Mouse (Mus musculus) naive thymus-derived CD4-positive, alpha-beta T cell, adult 2 months (primary cell): ENCODE data around the gene Ifng.
"Not testable (repeated sequence)": the region's sequence is repeated elsewhere in the genome, so short reads cannot be mapped to it uniquely, and the experiment has no call there.

Experiments
- DNase-seq: peaks from one replicate; pipeline ENCODE4 v3.0.0-alpha.2; 2011; ENCODE audit warnings: low read depth

Ifng gene

DNA sequence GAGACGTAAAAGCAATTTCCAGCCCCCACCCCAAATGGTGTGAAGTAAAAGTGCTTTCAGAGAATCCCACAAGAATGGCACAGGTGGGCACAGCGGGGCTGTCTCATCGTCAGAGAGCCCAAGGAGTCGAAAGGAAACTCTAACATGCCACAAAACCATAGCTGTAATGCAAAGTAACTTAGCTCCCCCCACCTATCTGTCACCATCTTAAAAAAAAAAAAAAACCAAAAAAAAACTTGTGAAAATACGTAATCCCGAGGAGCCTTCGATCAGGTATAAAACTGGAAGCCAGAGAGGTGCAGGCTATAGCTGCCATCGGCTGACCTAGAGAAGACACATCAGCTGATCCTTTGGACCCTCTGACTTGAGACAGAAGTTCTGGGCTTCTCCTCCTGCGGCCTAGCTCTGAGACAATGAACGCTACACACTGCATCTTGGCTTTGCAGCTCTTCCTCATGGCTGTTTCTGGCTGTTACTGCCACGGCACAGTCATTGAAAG is at the start of gene Ifng:
Gene Ifng (plus strand): TSS at position 305 of the 499 bp plus-strand sequence.
- peak; percentile 23 for DNase-seq

DNA sequence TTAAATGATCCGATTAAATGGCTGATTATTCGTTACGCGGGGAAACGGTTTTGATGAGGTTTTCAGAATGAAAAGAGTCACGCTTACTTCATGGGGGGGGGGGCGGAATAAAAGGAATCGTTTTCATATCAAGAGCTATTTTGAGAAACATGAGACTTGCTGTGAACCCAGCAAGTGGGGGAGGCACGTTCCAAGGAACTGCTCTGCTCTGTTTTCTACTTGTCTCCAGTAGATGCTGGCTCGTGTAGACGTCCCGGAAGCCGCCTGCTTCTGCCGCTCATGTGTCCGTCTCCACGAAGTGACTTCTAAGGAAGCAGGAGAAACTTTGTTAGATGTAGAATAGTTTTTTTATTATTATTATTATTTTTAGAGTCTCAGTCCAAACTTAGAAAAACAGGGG is 40.9 kb upstream of the Ifng start:
- no peak for DNase-seq

DNA sequence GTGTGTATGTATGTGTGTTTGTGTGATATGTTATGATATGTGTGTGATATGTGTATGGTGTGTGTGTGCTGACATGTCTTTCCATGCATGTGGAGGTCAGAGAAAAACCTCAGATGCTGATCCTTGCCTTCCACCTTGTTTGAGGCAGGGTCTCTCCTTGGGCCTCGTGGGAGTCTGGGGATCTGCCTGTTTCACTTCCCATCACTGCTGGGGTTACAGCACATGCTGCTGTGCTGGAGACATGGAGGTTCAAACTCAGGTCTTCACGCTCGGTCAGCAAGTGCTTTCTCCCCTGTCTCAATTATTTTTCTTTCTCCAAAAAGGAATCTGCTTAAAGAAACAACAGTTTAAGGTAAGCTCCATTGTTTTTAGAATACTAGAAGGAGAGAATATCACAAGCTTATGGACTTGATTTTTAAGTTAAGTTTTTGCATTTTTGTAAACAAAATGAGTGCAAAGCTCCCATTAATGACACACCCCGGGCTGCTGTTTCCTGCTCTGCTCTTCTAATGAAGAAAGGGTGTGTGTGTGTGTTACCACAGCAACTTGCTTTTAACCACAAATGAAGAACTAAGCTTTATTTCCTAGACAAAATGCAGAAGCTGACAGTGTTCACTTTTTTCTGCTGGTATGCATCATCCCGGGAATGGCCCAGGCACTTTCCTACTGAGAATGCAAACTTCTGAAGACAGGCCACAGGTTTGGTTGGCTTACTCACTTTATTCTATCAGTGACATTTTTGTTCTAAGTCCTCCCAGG is 34.2 kb upstream of the Ifng start:
- peak; percentile 52 for DNase-seq

DNA sequence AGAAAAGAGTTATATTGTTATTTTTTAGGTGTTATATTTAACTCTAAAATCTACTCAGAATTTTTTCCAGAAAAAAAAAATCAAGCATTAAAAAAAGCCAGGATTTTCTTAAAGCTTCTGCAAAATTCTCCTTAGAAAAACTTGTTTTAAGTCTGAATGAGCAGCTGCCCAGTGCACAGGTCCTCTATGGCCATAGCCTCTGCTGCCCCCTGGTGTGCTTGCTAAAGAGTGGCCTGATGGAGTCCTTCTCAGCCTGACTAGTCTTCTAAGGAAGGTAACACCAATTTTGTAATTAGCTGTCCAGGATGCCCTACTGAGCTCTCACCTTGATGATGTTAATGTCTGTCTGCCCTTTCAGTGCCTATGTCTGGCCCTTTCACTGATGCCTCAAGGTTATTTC is 29.5 kb upstream of the Ifng start:
- peak; percentile 41 for DNase-seq

DNA sequence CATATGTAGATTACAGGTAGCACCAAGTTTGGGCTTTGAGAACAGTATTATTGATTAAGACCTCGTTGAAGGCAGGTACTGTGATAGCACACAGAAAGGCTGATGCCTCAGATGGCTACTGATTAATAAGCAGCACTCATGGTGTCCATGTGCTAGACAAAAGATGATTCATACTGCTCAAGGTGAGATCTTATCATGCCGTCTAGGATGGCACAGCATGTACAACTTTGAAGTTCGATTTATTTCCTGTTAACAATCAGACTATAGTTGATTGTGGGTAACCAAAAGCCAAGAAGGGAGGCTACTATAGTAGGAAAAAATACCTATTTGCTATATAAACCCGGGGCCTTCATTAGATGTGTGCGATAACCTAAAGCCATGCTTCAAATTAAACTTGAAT is 28.1 kb upstream of the Ifng start:
- peak; percentile 44 for DNase-seq

DNA sequence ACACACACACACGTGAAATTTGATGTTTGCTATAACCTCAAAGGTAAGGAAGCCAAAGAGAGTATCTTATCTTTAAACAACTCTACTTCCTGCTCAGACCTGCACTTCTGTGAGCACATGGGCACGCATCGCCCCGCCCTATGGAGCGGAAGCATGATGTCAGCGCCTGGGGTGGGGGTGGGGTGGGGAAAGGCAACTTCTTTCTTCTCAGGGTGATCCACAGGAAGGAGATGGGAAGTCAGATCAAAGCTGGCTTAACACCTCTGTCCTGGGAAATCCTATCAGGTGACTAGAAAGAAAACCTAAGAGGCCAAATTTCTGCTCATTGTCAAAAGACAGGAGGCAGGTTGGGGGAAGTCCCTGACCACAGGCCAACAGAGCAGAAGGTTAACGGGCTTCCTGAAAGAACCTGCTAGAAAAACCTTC is 21.8 kb upstream of the Ifng start:
- peak; percentile 93 for DNase-seq

DNA sequence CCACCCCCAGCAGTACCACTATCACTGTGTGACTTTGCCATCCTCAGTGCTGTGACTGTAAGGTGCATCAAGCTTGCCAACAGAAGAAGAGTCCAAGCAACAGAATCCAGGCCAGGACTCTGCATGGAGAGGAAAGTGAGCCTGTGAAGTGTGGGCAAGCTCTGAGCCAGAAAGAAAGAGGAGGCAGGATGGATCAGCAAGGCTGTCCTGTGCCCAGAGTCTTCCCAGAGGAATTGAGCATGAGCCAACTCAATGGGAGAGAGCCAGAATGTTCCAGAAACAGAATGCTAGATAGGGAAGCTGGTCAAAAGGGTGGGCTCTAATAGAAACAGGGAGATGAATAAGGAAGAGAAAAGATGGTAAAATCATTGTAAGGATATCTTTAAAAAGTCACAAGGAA is 19.9 kb upstream of the Ifng start:
- no peak for DNase-seq

DNA sequence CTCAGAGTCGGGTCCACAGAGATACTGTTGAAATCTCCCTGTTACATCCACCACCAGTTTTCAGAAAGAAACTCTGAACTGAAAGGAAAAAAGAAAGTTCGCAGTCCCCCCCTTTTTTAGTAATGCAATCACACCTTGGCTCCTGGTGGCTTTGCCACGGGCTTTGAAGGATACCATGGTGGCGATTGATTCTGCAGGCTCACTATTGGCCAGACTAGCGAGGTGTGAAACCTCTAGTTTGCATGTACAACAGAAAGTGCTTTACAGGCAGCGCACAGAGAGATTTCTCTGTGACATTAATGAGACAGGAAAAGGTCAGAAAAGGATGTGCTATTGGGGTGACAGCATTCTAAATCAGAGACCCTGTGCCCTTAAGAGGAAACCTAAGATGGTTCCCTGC is 5.3 kb upstream of the Ifng start:
- DNase-seq, result no peak

DNA sequence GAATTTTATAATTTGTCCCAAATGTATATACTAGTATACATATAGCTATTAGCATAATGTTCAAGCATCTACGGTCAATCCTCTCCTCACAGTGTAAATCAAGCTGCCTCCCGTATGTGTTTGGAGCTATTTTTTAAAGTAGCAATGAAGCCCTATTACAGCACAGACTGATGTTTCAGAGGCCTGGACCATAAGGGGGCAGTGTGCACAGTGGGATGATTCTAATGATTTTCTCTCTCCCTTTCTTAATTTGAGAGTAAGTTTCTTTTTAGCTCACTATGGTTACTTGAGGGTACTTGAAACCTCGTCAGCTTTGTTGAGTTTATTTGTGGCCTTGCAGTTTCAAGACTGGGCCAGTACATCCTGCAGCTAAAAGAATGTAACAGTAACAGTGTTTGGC is 1.1 kb downstream of the Ifng start:
- DNase-seq, result peak; percentile 48

DNA sequence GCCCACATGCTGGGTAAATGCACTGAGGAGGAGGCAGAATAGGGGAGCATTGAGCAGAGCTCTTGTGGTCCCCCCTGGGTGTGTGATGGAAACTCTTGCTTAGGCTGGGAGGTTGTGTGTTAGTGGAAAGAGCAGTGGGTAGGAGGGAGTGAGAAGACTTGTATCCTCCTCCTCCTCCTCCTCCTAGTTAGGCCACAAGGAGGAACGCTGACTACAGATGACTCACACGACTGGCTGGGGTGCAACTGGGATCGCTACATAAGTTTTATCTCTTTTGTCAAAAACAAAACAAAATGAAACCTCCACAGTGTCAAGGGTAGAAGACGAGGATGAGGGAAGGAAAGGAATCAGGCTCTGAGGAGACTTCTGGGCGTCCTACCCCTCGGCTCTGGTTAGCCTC is 2.2 kb downstream of the Ifng start:
- no peak for DNase-seq

DNA sequence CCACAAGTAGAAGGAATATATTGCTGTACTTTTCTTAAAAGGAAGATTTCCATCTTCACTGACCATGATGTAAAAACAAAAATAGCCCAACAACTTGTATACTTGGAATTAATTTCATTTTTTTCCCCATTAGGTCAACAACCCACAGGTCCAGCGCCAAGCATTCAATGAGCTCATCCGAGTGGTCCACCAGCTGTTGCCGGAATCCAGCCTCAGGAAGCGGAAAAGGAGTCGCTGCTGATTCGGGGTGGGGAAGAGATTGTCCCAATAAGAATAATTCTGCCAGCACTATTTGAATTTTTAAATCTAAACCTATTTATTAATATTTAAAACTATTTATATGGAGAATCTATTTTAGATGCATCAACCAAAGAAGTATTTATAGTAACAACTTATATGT is 4.2 kb downstream of the Ifng start:
- no peak for DNase-seq

DNA sequence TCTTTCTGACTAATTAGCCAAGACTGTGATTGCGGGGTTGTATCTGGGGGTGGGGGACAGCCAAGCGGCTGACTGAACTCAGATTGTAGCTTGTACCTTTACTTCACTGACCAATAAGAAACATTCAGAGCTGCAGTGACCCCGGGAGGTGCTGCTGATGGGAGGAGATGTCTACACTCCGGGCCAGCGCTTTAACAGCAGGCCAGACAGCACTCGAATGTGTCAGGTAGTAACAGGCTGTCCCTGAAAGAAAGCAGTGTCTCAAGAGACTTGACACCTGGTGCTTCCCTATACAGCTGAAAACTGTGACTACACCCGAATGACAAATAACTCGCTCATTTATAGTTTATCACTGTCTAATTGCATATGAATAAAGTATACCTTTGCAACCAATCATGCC is 4.7 kb downstream of the Ifng start:
- DNase-seq, result no peak

DNA sequence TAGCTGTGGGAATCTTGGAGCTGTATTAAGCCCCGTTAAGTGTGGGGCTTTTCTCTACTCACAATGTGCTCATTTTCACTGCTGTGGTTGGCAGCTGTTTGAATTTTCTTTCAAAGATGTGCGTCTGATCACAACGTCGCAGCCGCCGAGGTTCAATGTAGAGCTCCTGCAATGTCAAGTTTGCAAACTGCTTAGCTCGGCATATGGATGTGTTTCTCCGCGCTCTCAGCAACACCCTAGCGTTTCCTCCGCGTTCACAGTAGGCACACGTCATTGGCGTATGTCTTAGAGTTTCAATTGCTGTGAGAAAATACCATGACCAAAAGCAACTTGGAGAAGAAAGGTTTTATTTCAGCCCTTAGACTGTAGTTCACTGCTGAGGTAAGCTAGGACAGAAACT is 5.1 kb downstream of the Ifng start:
- no peak for DNase-seq

DNA sequence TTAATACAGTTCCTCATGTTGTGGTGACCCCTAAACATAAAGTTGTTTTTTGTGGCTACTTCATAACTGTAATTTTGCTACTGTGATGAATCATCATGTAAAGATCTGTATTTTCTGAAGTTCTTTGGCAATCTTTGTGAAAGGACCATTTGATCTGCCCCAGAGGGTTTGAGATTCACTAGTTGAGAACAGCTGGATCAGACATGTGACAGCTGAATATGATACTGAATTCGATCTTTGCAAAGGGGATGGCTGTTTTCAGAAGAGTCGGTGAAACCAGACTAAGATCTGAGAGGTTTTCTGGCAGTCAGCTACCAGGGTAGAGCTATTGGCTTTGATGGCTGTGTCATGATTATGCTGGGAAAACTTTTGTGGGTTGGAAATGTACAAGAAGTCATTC is 10.9 kb downstream of the Ifng start:
- no peak for DNase-seq

DNA sequence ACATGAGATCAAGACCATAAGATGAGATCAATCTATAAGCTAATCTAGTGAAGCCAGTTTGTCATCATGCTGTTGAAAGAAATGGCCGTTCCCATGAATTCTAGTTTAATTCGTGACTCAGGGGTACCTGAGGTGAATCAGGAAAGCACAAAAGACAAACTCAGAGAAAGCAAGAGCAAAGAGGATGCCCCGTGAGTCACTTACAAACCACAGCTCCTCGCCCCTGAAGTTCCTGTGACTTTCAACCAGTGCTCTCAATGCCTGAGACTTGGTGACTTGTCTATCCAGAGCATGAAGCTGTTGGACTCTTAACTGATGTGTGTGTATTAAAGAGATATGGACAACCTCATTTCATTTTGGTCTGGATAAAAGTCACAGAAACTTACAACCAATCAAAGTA is 17.9 kb downstream of the Ifng start:
- DNase-seq, result peak; percentile 24

DNA sequence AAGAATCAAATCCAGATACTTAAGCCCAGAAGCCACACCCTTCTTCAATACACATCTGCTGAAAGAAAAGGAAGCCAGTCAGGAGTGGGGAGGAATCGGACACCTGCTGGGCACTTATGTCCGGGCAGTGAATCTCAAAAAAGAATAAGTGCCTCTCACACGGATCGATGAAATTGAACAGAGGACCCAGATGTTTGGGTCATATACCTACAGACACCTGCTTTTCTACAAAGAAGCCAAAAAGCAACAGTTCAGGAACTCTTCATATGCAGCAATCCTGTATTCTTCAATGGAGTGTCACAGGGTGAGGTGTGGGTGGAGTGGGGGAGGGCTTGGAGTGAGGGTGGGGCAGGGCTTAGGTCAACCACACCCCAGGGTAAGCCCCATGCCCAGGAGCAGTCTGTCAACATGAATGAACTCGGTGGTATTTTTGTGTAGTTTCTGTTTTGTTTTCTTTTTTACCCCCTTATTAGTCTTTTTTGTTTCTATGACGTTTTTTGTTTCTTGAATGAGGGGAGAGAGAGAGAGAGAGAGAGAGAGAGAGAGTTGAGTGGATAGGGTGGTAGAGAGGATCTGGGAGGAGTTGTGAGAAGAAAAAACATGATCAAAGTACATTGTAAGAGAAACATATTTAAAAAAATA is 20.4 kb downstream of the Ifng start:
- peak; percentile 39 for DNase-seq

DNA sequence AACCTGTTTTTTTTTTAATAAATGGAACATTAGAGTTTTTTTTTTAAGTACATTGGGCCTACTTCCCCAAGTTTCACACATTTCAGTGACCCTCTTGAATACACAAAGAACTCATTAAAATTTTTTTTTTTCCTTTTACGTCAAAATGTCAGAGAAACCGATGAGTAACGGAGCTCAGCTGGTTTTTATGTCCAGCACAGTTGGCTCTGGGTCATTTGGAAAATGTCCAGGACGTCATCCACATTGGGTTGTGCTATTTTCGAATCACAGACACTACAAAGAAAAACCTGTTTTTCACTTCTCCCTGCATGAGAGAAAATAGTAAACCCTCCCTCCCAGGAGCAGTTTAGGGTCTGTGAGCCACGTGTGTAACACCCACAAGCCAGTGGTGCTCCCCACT is 25.6 kb downstream of the Ifng start:
- DNase-seq, result no peak

DNA sequence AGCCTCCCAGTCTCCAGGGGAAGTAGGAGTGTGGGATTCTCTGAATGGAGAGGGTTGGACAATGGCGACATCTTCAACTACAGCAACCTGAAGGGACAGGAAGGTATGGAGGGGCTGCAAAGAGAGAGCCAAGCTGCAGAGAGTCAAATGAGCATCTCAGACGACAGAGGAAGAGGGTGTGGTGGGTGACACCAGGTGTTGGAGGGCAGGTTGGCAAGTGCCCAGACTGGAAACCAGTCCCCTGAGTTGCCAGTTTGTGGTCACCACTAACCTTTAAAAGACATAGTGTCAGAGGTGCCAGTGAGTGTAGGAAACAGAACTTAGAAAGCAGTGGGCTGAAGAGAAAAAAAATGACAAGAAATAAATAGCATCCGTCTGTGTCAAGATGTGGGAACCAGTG is 28.2 kb downstream of the Ifng start:
- peak; percentile 45 for DNase-seq

DNA sequence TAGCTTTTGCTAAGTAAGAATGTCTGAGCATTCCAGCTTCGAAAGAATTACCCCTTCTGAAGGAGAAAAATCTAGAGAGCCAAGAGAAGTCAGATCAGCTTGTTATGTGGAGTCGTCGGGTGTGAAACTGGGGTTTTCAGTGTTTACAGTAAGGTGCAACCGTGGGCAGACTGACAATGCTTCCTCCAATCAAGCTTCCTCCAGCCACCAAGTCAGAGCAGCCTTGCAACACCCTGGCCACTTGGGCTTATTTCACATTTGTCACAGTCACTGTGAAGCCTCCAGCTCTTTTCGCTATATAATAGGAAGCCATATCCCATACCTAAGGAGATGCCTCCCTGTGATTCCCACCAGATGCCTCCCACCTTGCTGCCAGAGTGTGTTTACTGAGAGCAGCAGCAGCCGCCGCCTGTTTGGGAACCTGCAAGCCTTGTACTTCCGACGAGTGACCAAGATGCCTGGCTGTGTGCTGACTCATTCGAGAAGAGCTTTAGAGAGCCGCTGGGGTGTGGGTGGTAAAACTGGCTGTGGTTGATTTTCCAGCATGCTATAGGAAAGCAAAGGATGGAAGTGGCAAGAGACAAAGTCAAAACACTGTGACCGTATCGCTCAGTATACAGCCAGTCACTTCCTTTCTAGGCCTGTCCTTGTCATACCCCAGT is 29.6 kb downstream of the Ifng start:
- no peak for DNase-seq

DNA sequence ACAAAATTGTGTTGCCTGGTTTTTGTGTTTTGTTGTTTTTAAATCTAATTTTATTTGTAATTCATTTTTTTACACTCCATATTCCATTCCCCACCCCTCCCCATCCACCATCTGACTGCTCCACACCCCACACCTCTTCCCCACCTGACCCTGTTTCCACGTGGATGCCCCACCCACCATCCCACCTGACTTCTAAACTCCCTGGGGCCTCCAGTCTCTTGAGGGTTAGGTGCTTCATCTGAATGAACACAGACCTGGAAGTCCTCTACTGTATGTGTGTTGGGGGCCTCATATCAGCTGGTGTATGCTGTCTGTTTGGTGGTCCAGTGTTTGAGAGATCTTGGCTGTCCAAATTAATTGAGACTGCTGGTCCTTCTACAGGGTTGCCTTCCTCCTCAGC is 32.0 kb downstream of the Ifng start:
- not testable (repeated sequence) for DNase-seq

DNA sequence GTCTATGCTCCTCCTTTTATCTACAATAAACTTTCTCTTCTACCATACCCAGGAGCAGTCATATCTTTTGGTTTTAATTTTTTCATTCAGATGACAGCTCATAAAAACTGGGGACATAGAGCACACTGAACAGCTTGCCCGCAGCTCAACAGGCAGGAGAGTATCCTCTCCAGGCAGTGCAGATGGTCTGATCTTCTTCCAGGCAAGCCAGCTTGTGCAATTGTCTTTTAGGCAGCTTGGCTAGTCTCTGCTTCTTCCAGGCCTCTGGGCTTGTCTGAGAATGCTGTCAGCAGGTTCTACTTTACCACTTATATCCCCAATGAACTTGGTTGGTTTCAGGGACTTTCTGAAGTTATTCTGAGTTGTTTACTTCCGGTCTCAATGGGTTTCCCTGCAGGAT is 35.9 kb downstream of the Ifng start:
- DNase-seq, result no peak

DNA sequence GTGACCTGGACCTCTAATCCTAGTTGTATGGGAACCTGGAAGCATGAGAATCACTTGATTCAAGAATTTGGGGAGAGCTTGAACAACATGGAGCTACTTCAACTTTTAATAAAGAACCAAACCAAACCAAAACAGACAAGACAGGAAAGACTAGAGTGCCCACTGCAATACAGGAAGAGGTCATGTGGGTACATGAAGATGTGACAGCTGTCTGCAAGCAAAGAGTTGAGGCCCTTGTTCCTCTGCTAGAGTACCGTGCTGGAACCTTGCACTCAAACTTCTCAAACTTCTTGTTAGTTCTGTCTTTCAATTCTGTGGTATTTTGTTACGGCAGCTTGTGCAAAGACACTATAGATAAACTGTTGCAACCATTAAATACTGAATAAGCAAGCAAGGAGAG is 36.5 kb downstream of the Ifng start:
- DNase-seq, result peak; percentile 25

DNA sequence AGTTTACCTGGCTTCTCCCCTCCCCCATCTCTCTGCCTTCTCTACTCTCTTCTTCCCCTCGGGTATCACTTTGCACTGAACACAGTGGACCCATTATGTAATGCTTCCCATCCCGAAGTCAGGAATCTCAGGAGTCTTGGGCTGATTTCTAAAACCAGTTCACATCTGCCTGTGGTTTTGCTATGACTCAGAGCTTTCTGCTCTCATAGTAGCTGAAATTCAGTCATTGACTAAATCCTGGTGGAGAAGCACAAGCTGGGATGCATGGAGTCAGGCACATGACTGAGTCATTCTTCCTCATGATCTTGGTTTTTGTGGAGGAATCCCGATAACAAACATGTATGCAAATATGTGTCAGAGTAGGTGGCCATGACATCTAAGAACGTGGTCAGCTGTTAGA is 38.4 kb downstream of the Ifng start:
- no peak for DNase-seq
